Comparison of ENCODE assay signal across 12 mouse cellular contexts in genomic region chr6:38771061-38771667, GRCm38 (mm10).
DNase-seq lines count a peak whose midpoint lies in the region; ATAC-seq lines count a peak whose summit lies in the region.
"Had no signal": no experiment of that assay in that cellular context is flagged by ENCODE, and none has a peak within 500 bp of the region (broad histone marks: within the 10 kb centered on the region; RNA-seq: fewer than 3 reads in every experiment).

No protein-coding gene starts in this region.

- H3K27ac ChIP-seq in heart, embryonic 15.5 days, result peak overlapping the region; percentile 57
- H3K27ac ChIP-seq in lung, embryonic 15.5 days, result peak overlapping the region; percentile 77
- H3K27ac ChIP-seq in forebrain, embryonic 10.5 days, result no peak overlapping the region
- H3K27ac ChIP-seq: limb, embryonic 13.5 days had no signal

- no peak overlapping the region for H3K4me2 ChIP-seq in heart, embryonic 15.5 days
- H3K4me2 ChIP-seq in lung, embryonic 15.5 days, result peak overlapping the region; percentile 7; the same call in 1 of the 2 replicates
- H3K4me2 ChIP-seq: limb, embryonic 13.5 days had no signal

- DNase-seq in heart, postnatal 14 days, result no peak
- peak; percentile 59 for DNase-seq in Muller cell, postnatal 12 days (ENCODE audit: inconsistent ontology term)
- peak; percentile 14 for DNase-seq in embryo, embryonic 9.5 days (ENCODE audit: extremely low spot score)
- DNase-seq in adrenal gland, postnatal 4 days (ENCODE audit: low spot score in 2 of 2), result no peak
- no peak for DNase-seq in frontal cortex, postnatal 14 days (ENCODE audit: low spot score in 2 of 2)
- no peak for DNase-seq in forebrain, embryonic 10.5 days (ENCODE audit: extremely low spot score, low spot score)
- DNase-seq: gastrocnemius, postnatal 14 days; kidney, postnatal 36 days; thymus, postnatal 25 days had no signal

- 9% methylated on average over 4 of the region's 4 CpGs for WGBS in heart, embryonic 15.5 days
- 22% methylated on average over 4 of the region's 4 CpGs for WGBS in lung, embryonic 15.5 days
- WGBS in forebrain, embryonic 10.5 days, result 73% methylated on average over 4 of the region's 4 CpGs

- H3K4me1 ChIP-seq in heart, embryonic 15.5 days (replicated peaks), result peaks cover 21% of the 10 kb centered on the region
- H3K4me1 ChIP-seq in lung, embryonic 15.5 days, result peaks cover 52% of the 10 kb centered on the region
- H3K4me1 ChIP-seq in forebrain, embryonic 10.5 days, result peaks cover 5% of the 10 kb centered on the region; the same call in 1 of the 2 replicates

- no peaks in the 10 kb centered on the region for H3K36me3 ChIP-seq in heart, embryonic 15.5 days
- no peaks in the 10 kb centered on the region for H3K36me3 ChIP-seq in lung, embryonic 15.5 days
- peaks cover 40% of the 10 kb centered on the region for H3K36me3 ChIP-seq in forebrain, embryonic 10.5 days (replicated peaks)

- intact Hi-C loops in heart, postnatal 14 days (cut with DNase I), result no loop called here

- no peaks in the 10 kb centered on the region for H3K27me3 ChIP-seq in heart, embryonic 15.5 days
- H3K27me3 ChIP-seq in lung, embryonic 15.5 days, result no peaks in the 10 kb centered on the region
- H3K27me3 ChIP-seq in forebrain, embryonic 10.5 days (ENCODE audit: poor library complexity, severe bottlenecking), result no peaks in the 10 kb centered on the region
- H3K27me3 ChIP-seq: limb, embryonic 13.5 days had no signal

- peak; percentile 67 for ATAC-seq in heart, embryonic 15.5 days (replicated peaks; ENCODE audit: insufficient number of reproducible peaks, insufficient read depth, low FRiP score, low read depth)
- ATAC-seq in lung, embryonic 15.5 days (ENCODE audit: borderline replicate concordance, extremely low read depth, low FRiP score, low TSS enrichment), result peak; percentile 75; the same call in 1 of the 2 replicates

- H3K9ac ChIP-seq in heart, embryonic 15.5 days, result no peak overlapping the region
- H3K9ac ChIP-seq in lung, embryonic 15.5 days, result no peak overlapping the region
- H3K9ac ChIP-seq: limb, embryonic 13.5 days had no signal

- no peaks in the 10 kb centered on the region for H3K9me3 ChIP-seq in heart, embryonic 15.5 days (replicated peaks)
- H3K9me3 ChIP-seq in lung, embryonic 15.5 days, result no peaks in the 10 kb centered on the region
- H3K9me3 ChIP-seq in forebrain, embryonic 10.5 days, result no peaks in the 10 kb centered on the region
- H3K9me3 ChIP-seq: limb, embryonic 13.5 days had no signal

- H3K4me3 ChIP-seq in heart, embryonic 15.5 days, result no peak overlapping the region
- H3K4me3 ChIP-seq in lung, embryonic 15.5 days, result no peak overlapping the region
- no peak overlapping the region for H3K4me3 ChIP-seq in forebrain, embryonic 10.5 days
- H3K4me3 ChIP-seq: limb, embryonic 13.5 days had no signal

Comparison
In these comparisons a context has a peak if more than half of its experiments do, and no peak if none do; other contexts are left out.
1. DNase-seq: peak in Muller cell, postnatal 12 days (single experiment) and embryo, embryonic 9.5 days (single experiment); none in heart, postnatal 14 days (0 of 2), adrenal gland, postnatal 4 days (0 of 2), frontal cortex, postnatal 14 days (0 of 2) and forebrain, embryonic 10.5 days (single experiment).